Mouse (Mus musculus): ENCODE measurements around the gene Itga5. TPM values are rescaled to one million over a fixed set of nuclear protein-coding genes. Genes with fewer than 3 reads are reported as not detected.
"Not testable (repeated sequence)": the region's sequence is repeated elsewhere in the genome, so short reads cannot be mapped to it uniquely, and the experiment has no call there.

Gene Itga5
- polyA plus RNA-seq (2014; fragmentation: Nextera tagmentation; extraction: Ambion mirVana): 66.4 and 82.7 TPM in 2 replicates

DNA sequence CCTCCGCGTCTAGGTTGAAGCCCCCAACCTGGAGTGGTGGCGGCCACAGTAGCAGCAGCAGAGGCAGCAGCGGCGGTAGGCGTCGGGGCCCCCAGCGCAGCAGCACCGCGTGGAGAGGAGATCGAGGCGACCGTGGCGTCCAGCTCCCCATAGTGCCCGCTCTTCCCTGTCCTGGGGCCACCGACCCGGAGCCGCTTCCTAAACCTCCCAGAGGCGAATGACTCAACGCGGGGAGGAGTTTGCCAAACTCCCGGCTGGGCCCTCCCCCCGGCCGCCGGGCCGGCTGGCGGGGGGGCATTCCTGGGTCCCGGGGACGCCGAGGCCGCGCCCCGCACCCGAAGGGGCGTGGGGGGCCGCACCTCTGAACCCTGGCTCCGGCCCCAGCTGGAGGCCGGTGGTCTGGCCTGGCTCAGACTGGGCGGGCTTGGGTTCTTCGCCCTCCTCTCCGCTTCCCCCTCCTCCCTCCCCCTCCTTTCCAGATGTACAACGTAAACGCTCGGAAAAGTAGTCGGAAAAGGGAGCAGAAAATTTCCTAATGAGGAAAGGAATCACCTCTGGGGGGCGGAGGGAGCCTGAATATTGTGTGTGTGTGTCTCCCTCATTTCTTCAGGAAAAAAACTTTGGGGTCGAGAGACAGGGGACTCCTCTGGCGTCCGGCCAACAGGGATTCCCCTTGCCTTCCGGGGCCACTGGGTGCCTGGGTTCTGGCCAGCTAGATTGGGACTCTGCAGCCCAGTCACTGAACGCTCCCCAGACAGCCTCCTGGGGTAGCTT is at the start of gene Itga5:
TSS of gene Itga5 (minus strand) at position 388 of the 774 bp plus-strand sequence.
- WGBS (ENCODE audit: insufficient replicate concordance): under 1% methylated on average over 49 of the region's 51 CpGs
- Histone ChIP-seq H3K9ac (ENCODE audit: low read depth, low read length) (peak within 1 kb of the TSS; percentile 100), H3K4me1 (ENCODE audit: control insufficient read depth, insufficient read depth, low read length) (peaks cover 46% of the 10 kb centered on the region), H3K9me3 (replicated peaks; ENCODE audit: control insufficient read depth, low read length) (no peaks in the 10 kb centered on the region), H3K36me3 (ENCODE audit: control insufficient read depth, insufficient read depth, low read length) (no peaks in the 10 kb centered on the region), H3K4me2 (peak within 1 kb of the TSS; percentile 76), H3K4me3 (ENCODE audit: low read depth, low read length) (peak within 1 kb of the TSS; percentile 98), H3K27ac (ENCODE audit: low read depth, low read length) (peak within 1 kb of the TSS; percentile 99), H3K27me3 (ENCODE audit: control insufficient read depth, insufficient read depth, low read length) (no peaks in the 10 kb centered on the region)
- ATAC-seq (replicated peaks; ENCODE audit: insufficient number of reproducible peaks, low FRiP score, low TSS enrichment): peak; percentile 63

DNA sequence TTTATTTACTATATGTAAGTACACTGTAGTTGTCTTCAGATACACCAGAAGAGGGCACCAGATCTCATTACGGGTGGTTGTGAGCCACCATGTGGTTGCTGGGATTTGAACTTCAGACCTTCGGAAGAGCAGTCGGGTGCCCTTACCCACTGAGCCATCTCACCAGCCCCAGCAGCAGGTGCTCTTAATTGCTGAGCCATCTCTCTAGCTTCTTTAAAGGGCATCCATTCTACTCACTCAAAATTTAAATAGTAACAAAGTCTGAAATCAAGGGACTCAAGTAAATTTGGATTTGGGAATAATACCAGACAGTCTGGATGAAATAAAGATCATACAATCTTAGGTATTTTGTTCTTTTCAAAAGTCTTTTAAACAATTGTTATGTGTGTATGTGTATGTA is 39.0 kb upstream of the Itga5 start:
- H3K9me3 ChIP-seq (replicated peaks; ENCODE audit: control insufficient read depth, low read length); H3K27me3 ChIP-seq (ENCODE audit: control insufficient read depth, insufficient read depth, low read length); H3K4me1 ChIP-seq (ENCODE audit: control insufficient read depth, insufficient read depth, low read length); H3K4me3 ChIP-seq (ENCODE audit: low read depth, low read length); ATAC-seq (replicated peaks; ENCODE audit: insufficient number of reproducible peaks, low FRiP score, low TSS enrichment); H3K9ac ChIP-seq (ENCODE audit: low read depth, low read length); H3K36me3 ChIP-seq (ENCODE audit: control insufficient read depth, insufficient read depth, low read length); H3K27ac ChIP-seq (ENCODE audit: low read depth, low read length); H3K4me2 ChIP-seq: not testable (repeated sequence)
- WGBS (ENCODE audit: insufficient replicate concordance): 79% methylated on average over 2 of the region's 3 CpGs

DNA sequence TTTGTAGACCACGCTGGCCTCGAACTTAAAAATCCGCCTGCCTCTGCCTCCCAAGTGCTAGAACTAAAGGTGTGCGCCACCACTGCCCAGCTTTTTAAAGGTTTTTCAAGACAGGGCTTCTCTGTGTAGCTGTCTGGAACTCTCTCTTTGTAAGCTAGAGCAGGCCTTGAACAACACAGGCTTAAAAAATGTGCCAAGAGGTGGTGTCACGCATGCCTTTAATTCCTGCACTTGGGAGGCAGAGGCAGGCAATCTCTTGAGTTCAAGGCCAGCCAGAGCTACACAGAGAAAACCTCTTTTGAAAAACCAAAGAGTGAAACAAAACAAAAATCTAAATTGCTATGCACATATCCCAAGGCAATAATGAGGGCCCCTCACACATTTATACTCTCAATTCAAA is 34.8 kb upstream of the Itga5 start:
- WGBS (ENCODE audit: insufficient replicate concordance): 83% methylated on average over 5 of the region's 5 CpGs
- Histone ChIP-seq H3K4me3 (ENCODE audit: low read depth, low read length) (no peak overlapping the region), H3K4me2 (no peak overlapping the region), H3K9ac (ENCODE audit: low read depth, low read length) (no peak overlapping the region), H3K27me3 (ENCODE audit: control insufficient read depth, insufficient read depth, low read length) (no peaks in the 10 kb centered on the region), H3K36me3 (ENCODE audit: control insufficient read depth, insufficient read depth, low read length) (no peaks in the 10 kb centered on the region), H3K9me3 (replicated peaks; ENCODE audit: control insufficient read depth, low read length) (no peaks in the 10 kb centered on the region), H3K4me1 (ENCODE audit: control insufficient read depth, insufficient read depth, low read length) (no peaks in the 10 kb centered on the region), H3K27ac (ENCODE audit: low read depth, low read length) (no peak overlapping the region)
- no peak for ATAC-seq (replicated peaks; ENCODE audit: insufficient number of reproducible peaks, low FRiP score, low TSS enrichment)

DNA sequence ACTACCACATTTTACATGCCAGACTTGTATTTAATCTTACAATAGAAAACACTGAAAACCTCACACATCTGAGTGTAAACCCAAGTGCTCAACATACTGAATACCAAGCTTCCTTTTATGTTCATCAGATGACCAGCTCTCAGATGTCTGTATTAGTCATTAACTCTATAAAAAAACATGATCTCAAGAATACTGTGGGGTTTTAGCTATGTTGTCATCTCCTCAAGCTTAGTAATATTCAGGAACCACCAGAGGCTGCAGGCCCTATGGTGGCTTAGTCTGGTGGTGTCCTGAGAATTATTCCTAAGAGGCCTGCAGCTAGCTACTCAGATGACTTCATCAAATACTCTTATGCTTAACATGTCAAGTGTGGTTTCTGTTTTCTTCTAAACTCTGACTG is 27.0 kb upstream of the Itga5 start:
- no peak for ATAC-seq (replicated peaks; ENCODE audit: insufficient number of reproducible peaks, low FRiP score, low TSS enrichment)
- Histone ChIP-seq H3K36me3 (ENCODE audit: control insufficient read depth, insufficient read depth, low read length) (no peaks in the 10 kb centered on the region), H3K27ac (ENCODE audit: low read depth, low read length) (no peak overlapping the region), H3K9ac (ENCODE audit: low read depth, low read length) (no peak overlapping the region), H3K4me3 (ENCODE audit: low read depth, low read length) (no peak overlapping the region), H3K4me1 (ENCODE audit: control insufficient read depth, insufficient read depth, low read length) (no peaks in the 10 kb centered on the region), H3K9me3 (replicated peaks; ENCODE audit: control insufficient read depth, low read length) (no peaks in the 10 kb centered on the region), H3K4me2 (no peak overlapping the region), H3K27me3 (ENCODE audit: control insufficient read depth, insufficient read depth, low read length) (no peaks in the 10 kb centered on the region)

DNA sequence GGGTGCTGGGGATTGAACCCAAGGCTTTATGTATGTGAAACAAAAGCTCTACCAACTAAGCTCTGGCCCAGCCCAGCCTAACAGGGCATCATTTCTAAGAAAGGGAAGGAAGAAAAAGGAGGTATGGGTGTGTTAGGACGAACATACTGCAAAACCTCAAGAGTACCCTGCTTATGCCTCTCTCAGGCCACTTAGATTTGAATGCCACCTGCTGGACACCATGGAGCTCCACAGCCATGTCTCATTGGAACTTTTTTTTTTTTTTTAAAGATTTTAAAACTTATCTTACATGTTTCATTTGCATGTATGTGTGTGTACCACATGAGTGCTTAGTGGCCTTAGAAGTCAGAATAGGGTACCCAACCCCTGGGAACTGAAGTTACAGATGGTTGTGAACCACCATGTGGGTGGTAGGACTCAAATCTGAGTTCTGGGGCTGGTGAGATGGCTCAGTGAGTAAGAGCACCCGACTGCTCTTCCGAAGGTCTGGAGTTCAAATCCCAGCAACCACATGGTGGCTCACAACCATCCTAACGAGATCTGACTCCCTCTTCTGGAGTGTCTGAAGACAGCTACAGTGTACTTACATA is 22.1 kb upstream of the Itga5 start:
- ATAC-seq (replicated peaks; ENCODE audit: insufficient number of reproducible peaks, low FRiP score, low TSS enrichment): no peak
- H3K27me3 ChIP-seq (ENCODE audit: control insufficient read depth, insufficient read depth, low read length): no peaks in the 10 kb centered on the region
- WGBS (ENCODE audit: insufficient replicate concordance): 47% methylated on average over 4 of the region's 4 CpGs
- H3K4me3 ChIP-seq (ENCODE audit: low read depth, low read length): no peak overlapping the region
- H3K9ac ChIP-seq (ENCODE audit: low read depth, low read length): no peak overlapping the region
- peaks cover 13% of the 10 kb centered on the region for H3K4me1 ChIP-seq (ENCODE audit: control insufficient read depth, insufficient read depth, low read length)
- H3K27ac ChIP-seq (ENCODE audit: low read depth, low read length): no peak overlapping the region
- H3K9me3 ChIP-seq (replicated peaks; ENCODE audit: control insufficient read depth, low read length): no peaks in the 10 kb centered on the region
- H3K36me3 ChIP-seq (ENCODE audit: control insufficient read depth, insufficient read depth, low read length): no peaks in the 10 kb centered on the region
- no peak overlapping the region for H3K4me2 ChIP-seq

DNA sequence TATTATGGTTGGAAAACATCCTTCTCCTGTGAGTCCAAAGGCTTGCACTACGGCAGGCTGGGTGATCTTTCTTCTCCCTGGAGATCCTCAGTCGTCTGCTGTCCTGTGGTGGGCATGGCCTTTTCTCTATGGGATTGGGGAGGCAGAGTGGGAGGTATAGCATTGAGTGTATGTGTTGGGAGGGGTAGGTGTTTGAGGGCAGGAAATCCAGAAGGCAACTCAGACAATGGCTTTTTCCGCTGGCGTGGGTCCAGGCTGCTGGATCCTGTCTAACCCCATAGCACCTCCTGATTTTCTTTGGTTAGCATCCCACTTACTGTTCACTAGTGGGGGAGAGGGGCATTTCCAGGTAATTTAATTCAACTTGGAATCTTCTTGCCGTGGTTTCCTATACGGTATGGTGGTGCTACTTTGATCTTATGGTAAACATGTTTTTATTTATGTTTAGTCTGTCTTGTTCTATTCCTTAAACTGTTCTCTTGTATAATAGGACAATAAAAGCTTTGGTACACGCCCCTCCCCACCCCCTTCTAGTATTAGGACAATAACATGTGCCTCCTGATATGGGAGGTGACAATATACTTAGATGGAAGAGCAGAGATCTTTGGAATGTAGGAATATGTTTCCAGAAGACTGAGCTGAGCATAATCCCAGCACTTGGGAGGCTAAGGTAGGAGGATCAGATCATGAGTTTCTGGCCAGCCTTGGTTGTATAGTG is 17.4 kb upstream of the Itga5 start:
- peak; percentile 42; the same call in 1 of the 2 replicates for ATAC-seq (replicated peaks; ENCODE audit: insufficient number of reproducible peaks, low FRiP score, low TSS enrichment)

DNA sequence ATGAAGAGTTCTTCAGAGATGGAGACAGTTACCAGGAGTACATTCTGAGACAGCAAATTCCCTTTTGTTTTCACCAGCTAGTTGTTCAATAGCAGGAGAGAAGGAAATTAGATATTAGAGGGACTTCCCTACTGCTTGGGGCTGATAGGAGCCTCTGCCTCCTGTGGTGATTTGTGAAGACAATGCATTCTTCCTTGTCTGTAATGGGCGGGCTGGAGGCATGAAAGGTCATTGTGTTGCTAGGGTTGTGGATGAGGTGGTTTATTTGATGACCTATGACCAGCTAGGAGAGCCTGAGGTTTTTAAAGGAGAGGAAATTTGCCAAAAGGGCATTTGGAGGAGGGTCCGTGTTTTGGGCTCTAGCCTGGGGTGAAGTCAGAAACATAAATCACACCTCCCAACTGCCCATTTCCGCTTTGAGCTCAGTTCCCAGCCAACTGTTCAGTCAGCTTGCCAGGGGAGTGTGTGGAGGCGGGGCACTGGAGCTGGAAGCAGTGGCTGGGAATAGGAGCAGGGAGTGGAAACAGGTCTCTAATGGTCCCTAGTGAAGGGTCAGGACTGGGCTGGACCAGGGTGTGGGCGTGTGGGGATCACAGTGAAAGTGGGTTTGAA is 16.3 kb upstream of the Itga5 start:
- no peaks in the 10 kb centered on the region for H3K27me3 ChIP-seq (ENCODE audit: control insufficient read depth, insufficient read depth, low read length)
- no peak overlapping the region for H3K4me3 ChIP-seq (ENCODE audit: low read depth, low read length)
- peaks cover 27% of the 10 kb centered on the region for H3K4me1 ChIP-seq (ENCODE audit: control insufficient read depth, insufficient read depth, low read length)
- H3K4me2 ChIP-seq: peak overlapping the region; percentile 4
- no peak overlapping the region for H3K9ac ChIP-seq (ENCODE audit: low read depth, low read length)
- no peak; the same call in 1 of the 2 replicates for ATAC-seq (replicated peaks; ENCODE audit: insufficient number of reproducible peaks, low FRiP score, low TSS enrichment)
- no peaks in the 10 kb centered on the region for H3K36me3 ChIP-seq (ENCODE audit: control insufficient read depth, insufficient read depth, low read length)
- H3K9me3 ChIP-seq (replicated peaks; ENCODE audit: control insufficient read depth, low read length): no peaks in the 10 kb centered on the region
- H3K27ac ChIP-seq (ENCODE audit: low read depth, low read length): peak overlapping the region; percentile 58
- WGBS (ENCODE audit: insufficient replicate concordance): 35% methylated on average over 5 of the region's 5 CpGs

More for the DNA sequence above, 17.4 kb upstream of the Itga5 start:
- Histone ChIP-seq H3K27ac (ENCODE audit: low read depth, low read length) (peak overlapping the region; percentile 58), H3K4me2 (peak overlapping the region; percentile 9), H3K9me3 (replicated peaks; ENCODE audit: control insufficient read depth, low read length) (no peaks in the 10 kb centered on the region), H3K4me1 (ENCODE audit: control insufficient read depth, insufficient read depth, low read length) (peaks cover 17% of the 10 kb centered on the region), H3K4me3 (ENCODE audit: low read depth, low read length) (no peak overlapping the region), H3K9ac (ENCODE audit: low read depth, low read length) (peak overlapping the region; percentile 46; the same call in 1 of the 2 replicates), H3K27me3 (ENCODE audit: control insufficient read depth, insufficient read depth, low read length) (no peaks in the 10 kb centered on the region), H3K36me3 (ENCODE audit: control insufficient read depth, insufficient read depth, low read length) (no peaks in the 10 kb centered on the region)
- 49% methylated on average over 7 of the region's 7 CpGs for WGBS (ENCODE audit: insufficient replicate concordance)

DNA sequence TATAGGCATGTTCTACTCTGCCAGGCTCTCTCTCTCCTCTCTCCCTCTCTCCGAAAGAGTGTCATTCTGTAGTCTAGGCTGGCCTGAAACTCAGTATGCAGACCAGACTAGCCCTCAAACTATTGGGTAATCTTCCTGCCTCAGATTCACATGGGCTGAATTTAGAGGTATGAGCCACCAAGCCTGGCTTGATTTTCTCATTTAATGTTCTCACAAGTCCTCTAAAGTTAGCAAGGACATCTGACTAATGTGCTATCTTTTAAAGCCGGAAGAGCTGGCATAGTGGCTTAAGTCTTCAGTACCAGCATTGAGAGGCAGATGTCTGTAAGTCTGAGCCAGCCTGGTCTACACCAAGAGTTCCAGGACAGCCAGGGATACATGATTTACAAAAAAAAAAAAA is 15.5 kb upstream of the Itga5 start:
- H3K4me3 ChIP-seq (ENCODE audit: low read depth, low read length): no peak overlapping the region
- ATAC-seq (replicated peaks; ENCODE audit: insufficient number of reproducible peaks, low FRiP score, low TSS enrichment): no peak
- 90% methylated on average over 2 of the region's 2 CpGs for WGBS (ENCODE audit: insufficient replicate concordance)
- no peaks in the 10 kb centered on the region for H3K27me3 ChIP-seq (ENCODE audit: control insufficient read depth, insufficient read depth, low read length)
- H3K4me1 ChIP-seq (ENCODE audit: control insufficient read depth, insufficient read depth, low read length): peaks cover 35% of the 10 kb centered on the region
- H3K36me3 ChIP-seq (ENCODE audit: control insufficient read depth, insufficient read depth, low read length): no peaks in the 10 kb centered on the region
- no peak overlapping the region for H3K9ac ChIP-seq (ENCODE audit: low read depth, low read length)
- H3K27ac ChIP-seq (ENCODE audit: low read depth, low read length): no peak overlapping the region
- no peak overlapping the region for H3K4me2 ChIP-seq
- H3K9me3 ChIP-seq (replicated peaks; ENCODE audit: control insufficient read depth, low read length): no peaks in the 10 kb centered on the region
